Mouse (Mus musculus): ENCODE data around the gene Nupr1. TPM values are rescaled to one million over a fixed set of nuclear protein-coding genes. Genes with fewer than 3 reads are reported as not detected.

The Nupr1 gene
- polyA plus RNA-seq, 1 experiment from 2014 or later = 34.2 TPM

- Histone ChIP-seq H3K9me3 (ENCODE audit: control insufficient read depth, low read length) (no peaks in the 10 kb centered on the region), H3K4me1 (replicated peaks; ENCODE audit: control insufficient read depth, insufficient read depth, low read length) (peaks cover 5% of the 10 kb centered on the region; the same call in 1 of the 2 replicates), H3K36me3 (ENCODE audit: control insufficient read depth, insufficient read depth, low read length) (no peaks in the 10 kb centered on the region), H3K4me3 (ENCODE audit: low read length) (no peak overlapping the region), H3K27ac (ENCODE audit: low read length) (no peak overlapping the region), H3K9ac (ENCODE audit: low read length) (no peak overlapping the region), H3K27me3 (ENCODE audit: control insufficient read depth, insufficient read depth, low read depth, low read length) (no peaks in the 10 kb centered on the region), H3K4me2 (ENCODE audit: low read depth, low read length) (no peak overlapping the region)
- ATAC-seq (ENCODE audit: low read depth) = no peak
- 59% methylated on average over 3 of the region's 3 CpGs for WGBS
Observed at GRCm38 (mm10) chr7:126629915-126630314, 746 bp downstream of the Nupr1 start.

GRCm38 (mm10) chr7:126628111-126628510 lies 2.5 kb downstream of the Nupr1 start:
- H3K36me3 ChIP-seq (ENCODE audit: control insufficient read depth, insufficient read depth, low read length) = no peaks in the 10 kb centered on the region
- H3K9ac ChIP-seq (ENCODE audit: low read length) = no peak overlapping the region
- no peak for ATAC-seq (ENCODE audit: low read depth)
- no peak overlapping the region for H3K4me2 ChIP-seq (ENCODE audit: low read depth, low read length)
- peaks cover 5% of the 10 kb centered on the region; the same call in 1 of the 2 replicates for H3K4me1 ChIP-seq (replicated peaks; ENCODE audit: control insufficient read depth, insufficient read depth, low read length)
- peak overlapping the region; percentile 6 for H3K27ac ChIP-seq (ENCODE audit: low read length)
- H3K9me3 ChIP-seq (ENCODE audit: control insufficient read depth, low read length) = no peaks in the 10 kb centered on the region
- WGBS = 47% methylated on average over 6 of the region's 6 CpGs
- H3K27me3 ChIP-seq (ENCODE audit: control insufficient read depth, insufficient read depth, low read depth, low read length) = no peaks in the 10 kb centered on the region
- no peak overlapping the region for H3K4me3 ChIP-seq (ENCODE audit: low read length)

- 79% methylated on average over 3 of the region's 3 CpGs for WGBS
- no peaks in the 10 kb centered on the region for H3K36me3 ChIP-seq (ENCODE audit: control insufficient read depth, insufficient read depth, low read length)
- H3K27me3 ChIP-seq (ENCODE audit: control insufficient read depth, insufficient read depth, low read depth, low read length) = no peaks in the 10 kb centered on the region
- peak overlapping the region; percentile 9; the same call in 1 of the 2 replicates for H3K27ac ChIP-seq (ENCODE audit: low read length)
- no peak overlapping the region for H3K9ac ChIP-seq (ENCODE audit: low read length)
- no peak overlapping the region for H3K4me3 ChIP-seq (ENCODE audit: low read length)
- no peaks in the 10 kb centered on the region for H3K9me3 ChIP-seq (ENCODE audit: control insufficient read depth, low read length)
- H3K4me2 ChIP-seq (ENCODE audit: low read depth, low read length) = no peak overlapping the region
- ATAC-seq (ENCODE audit: low read depth) = peak; percentile 34; the same call in 1 of the 2 replicates
- peaks cover 9% of the 10 kb centered on the region; the same call in 1 of the 2 replicates for H3K4me1 ChIP-seq (replicated peaks; ENCODE audit: control insufficient read depth, insufficient read depth, low read length)
Observed at GRCm38 (mm10) chr7:126625807-126626600, 4.7 kb downstream of the Nupr1 start.

GRCm38 (mm10) chr7:126625369-126625768 lies 5.3 kb downstream of the Nupr1 start:
- H3K4me2 ChIP-seq (ENCODE audit: low read depth, low read length) = peak overlapping the region; percentile 32
- ATAC-seq (ENCODE audit: low read depth) = peak; percentile 95
- peak overlapping the region; percentile 28; the same call in 1 of the 2 replicates for H3K27ac ChIP-seq (ENCODE audit: low read length)
- peaks cover 9% of the 10 kb centered on the region; the same call in 1 of the 2 replicates for H3K4me1 ChIP-seq (replicated peaks; ENCODE audit: control insufficient read depth, insufficient read depth, low read length)
- H3K9ac ChIP-seq (ENCODE audit: low read length) = peak overlapping the region; percentile 41; the same call in 1 of the 2 replicates
- H3K27me3 ChIP-seq (ENCODE audit: control insufficient read depth, insufficient read depth, low read depth, low read length) = no peaks in the 10 kb centered on the region
- no peaks in the 10 kb centered on the region for H3K9me3 ChIP-seq (ENCODE audit: control insufficient read depth, low read length)
- 24% methylated on average over 6 of the region's 6 CpGs for WGBS
- no peaks in the 10 kb centered on the region for H3K36me3 ChIP-seq (ENCODE audit: control insufficient read depth, insufficient read depth, low read length)
- H3K4me3 ChIP-seq (ENCODE audit: low read length) = peak overlapping the region; percentile 31

GRCm38 (mm10) chr7:126624774-126625173 lies 5.9 kb downstream of the Nupr1 start:
- H3K4me1 ChIP-seq (replicated peaks; ENCODE audit: control insufficient read depth, insufficient read depth, low read length) = peaks cover 9% of the 10 kb centered on the region; the same call in 1 of the 2 replicates
- H3K27me3 ChIP-seq (ENCODE audit: control insufficient read depth, insufficient read depth, low read depth, low read length) = no peaks in the 10 kb centered on the region
- H3K9ac ChIP-seq (ENCODE audit: low read length) = 0 out of 2 replicates have a peak overlapping the region, but pooled peaks have one; percentile 50
- 49% methylated on average over 16 of the region's 16 CpGs for WGBS
- H3K36me3 ChIP-seq (ENCODE audit: control insufficient read depth, insufficient read depth, low read length) = no peaks in the 10 kb centered on the region
- peak overlapping the region; percentile 31 for H3K4me3 ChIP-seq (ENCODE audit: low read length)
- ATAC-seq (ENCODE audit: low read depth) = no peak
- peak overlapping the region; percentile 43; the same call in 1 of the 2 replicates for H3K27ac ChIP-seq (ENCODE audit: low read length)
- H3K4me2 ChIP-seq (ENCODE audit: low read depth, low read length) = peak overlapping the region; percentile 32
- H3K9me3 ChIP-seq (ENCODE audit: control insufficient read depth, low read length) = no peaks in the 10 kb centered on the region

- no peak overlapping the region for H3K9ac ChIP-seq (ENCODE audit: low read length)
- 67% methylated on average over 1 of the region's 1 CpGs for WGBS
Observed at GRCm38 (mm10) chr7:126623381-126623780, 7.3 kb downstream of the Nupr1 start.

DNA sequence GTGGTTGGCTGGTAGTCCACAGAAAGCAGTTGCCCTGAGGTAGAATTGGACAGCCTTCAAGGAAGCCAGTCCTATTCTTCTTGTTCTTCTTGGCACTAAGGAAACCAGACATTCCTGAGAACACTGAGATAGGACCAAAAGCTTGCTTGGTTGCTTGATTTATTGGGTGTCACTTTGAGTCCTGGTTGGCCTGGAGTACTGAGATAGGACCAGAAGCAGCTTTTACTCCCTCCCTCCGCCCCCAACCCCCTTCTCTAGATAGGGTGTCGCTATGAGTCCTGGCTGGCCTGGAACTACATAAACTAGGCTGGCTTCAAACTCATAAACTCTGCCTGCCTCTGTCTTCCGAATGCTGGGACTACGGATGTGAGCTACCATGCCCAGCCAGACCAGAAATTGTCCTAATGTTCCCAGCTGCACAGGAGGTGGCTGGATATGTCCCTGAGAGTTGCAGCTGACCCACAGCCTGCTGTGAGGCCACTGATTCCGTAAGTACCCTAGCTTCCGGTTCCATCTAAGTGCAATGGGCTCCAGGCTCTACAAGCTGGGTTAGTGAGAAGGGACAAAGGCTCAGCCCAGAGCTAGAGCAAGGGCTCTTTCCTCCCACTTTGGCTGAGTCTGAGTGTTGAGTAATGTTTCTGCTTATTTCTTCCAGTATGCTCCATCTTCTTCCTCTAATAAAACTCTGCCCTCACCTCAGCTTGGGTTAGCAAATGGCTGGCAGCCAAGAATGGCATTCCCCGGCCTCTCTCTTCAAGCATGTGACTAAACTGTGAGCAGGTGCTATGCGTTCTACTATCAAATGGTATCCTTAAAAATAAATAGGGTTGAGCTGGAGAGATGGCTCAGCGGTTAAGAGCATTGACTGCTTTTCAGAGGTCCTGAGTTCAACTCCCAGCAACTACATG lies 9.0 kb downstream of the Nupr1 start:
- ATAC-seq (ENCODE audit: low read depth) = no peak

More at GRCm38 (mm10) chr7:126623381-126623780, 7.3 kb downstream of the Nupr1 start:
- ATAC-seq (ENCODE audit: low read depth) = no peak
- Histone ChIP-seq H3K9me3 (ENCODE audit: control insufficient read depth, low read length) (no peaks in the 10 kb centered on the region), H3K27ac (ENCODE audit: low read length) (no peak overlapping the region), H3K27me3 (ENCODE audit: control insufficient read depth, insufficient read depth, low read depth, low read length) (no peaks in the 10 kb centered on the region), H3K4me1 (replicated peaks; ENCODE audit: control insufficient read depth, insufficient read depth, low read length) (peaks cover 9% of the 10 kb centered on the region; the same call in 1 of the 2 replicates), H3K4me2 (ENCODE audit: low read depth, low read length) (no peak overlapping the region), H3K4me3 (ENCODE audit: low read length) (no peak overlapping the region), H3K36me3 (ENCODE audit: control insufficient read depth, insufficient read depth, low read length) (no peaks in the 10 kb centered on the region)

GRCm38 (mm10) chr7:126619559-126620275 lies 10.9 kb downstream of the Nupr1 start:
- WGBS = 66% methylated on average over 10 of the region's 10 CpGs
- no peak for ATAC-seq (ENCODE audit: low read depth)
- Histone ChIP-seq H3K27ac (ENCODE audit: low read length) (no peak overlapping the region), H3K9me3 (ENCODE audit: control insufficient read depth, low read length) (no peaks in the 10 kb centered on the region), H3K4me1 (replicated peaks; ENCODE audit: control insufficient read depth, insufficient read depth, low read length) (0 out of 2 replicates have a peak, but pooled peaks cover 3% of the 10 kb centered on the region), H3K4me3 (ENCODE audit: low read length) (no peak overlapping the region), H3K9ac (ENCODE audit: low read length) (no peak overlapping the region), H3K4me2 (ENCODE audit: low read depth, low read length) (no peak overlapping the region), H3K36me3 (ENCODE audit: control insufficient read depth, insufficient read depth, low read length) (no peaks in the 10 kb centered on the region), H3K27me3 (ENCODE audit: control insufficient read depth, insufficient read depth, low read depth, low read length) (no peaks in the 10 kb centered on the region)

More for the DNA sequence above, 9.0 kb downstream of the Nupr1 start:
- H3K4me3 ChIP-seq (ENCODE audit: low read length) = no peak overlapping the region
- peaks cover 9% of the 10 kb centered on the region; the same call in 1 of the 2 replicates for H3K4me1 ChIP-seq (replicated peaks; ENCODE audit: control insufficient read depth, insufficient read depth, low read length)
- H3K27me3 ChIP-seq (ENCODE audit: control insufficient read depth, insufficient read depth, low read depth, low read length) = no peaks in the 10 kb centered on the region
- no peaks in the 10 kb centered on the region for H3K9me3 ChIP-seq (ENCODE audit: control insufficient read depth, low read length)
- peak overlapping the region; percentile 33; the same call in 1 of the 2 replicates for H3K27ac ChIP-seq (ENCODE audit: low read length)
- no peaks in the 10 kb centered on the region for H3K36me3 ChIP-seq (ENCODE audit: control insufficient read depth, insufficient read depth, low read length)
- no peak overlapping the region for H3K4me2 ChIP-seq (ENCODE audit: low read depth, low read length)
- H3K9ac ChIP-seq (ENCODE audit: low read length) = no peak overlapping the region
- WGBS = 57% methylated on average over 9 of the region's 9 CpGs
